Mouse (Mus musculus) embryonic stem cell, embryonic (primary cell): ENCODE results near the gene Clcn3.

Experiments used
- CTCF ChIA-PET, 4 experiments: fragments of 300-600 bp in 2 of 4; fragments of 350-600 bp in 2 of 4; sonication (Branson Sonifier 250); formaldehyde crosslinking; loops; one replicate each; lab custom pipeline; 2022; ENCODE audit warnings: inconsistent platforms in 2 of 4; lab: Charles Lee
- POLR2A ChIA-PET, 4 experiments: fragments of 300-600 bp in 2 of 4; fragments of 350-600 bp in 2 of 4; sonication (Branson Sonifier 250); formaldehyde crosslinking; loops; one replicate each; lab custom pipeline; 2022; ENCODE audit warnings: antibody characterized with exemption in 4 of 4, inconsistent platforms in 1 of 4; lab: Charles Lee

Clcn3 gene

DNA sequence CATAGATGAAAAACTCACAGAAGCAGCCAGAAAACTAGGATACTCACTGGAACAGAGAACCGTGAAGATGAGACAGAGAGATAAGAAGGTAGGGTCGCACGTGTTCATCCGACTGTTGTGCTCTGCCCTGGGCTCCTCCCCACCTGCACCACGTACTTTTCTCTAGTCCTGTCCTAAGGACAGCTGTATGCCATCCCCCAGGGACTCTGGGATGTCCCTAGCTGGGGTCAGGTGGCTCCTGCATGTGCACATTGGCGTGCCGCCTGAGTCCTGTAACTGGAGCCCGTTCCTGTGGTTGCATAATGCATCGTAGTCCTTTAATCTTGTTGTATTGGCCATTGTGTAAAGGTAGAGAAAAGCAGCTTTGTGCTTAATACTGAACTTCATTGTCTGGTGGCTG lies 83.0 kb downstream of the Clcn3 start:
- CTCF ChIA-PET = interaction anchor here in 1 of 4 experiments (0.6 to 1.1 kb wide), 2 partner anchors 10 to 370 kb away, joined by 9 to 17 read pairs; partner anchors contain the start of gene Hpf1
- POLR2A ChIA-PET = interaction anchor here in 3 of 4 experiments (0.6 to 3.3 kb wide), 11 partner anchors 9 to 707 kb away, joined by 3 to 27 read pairs (median 5); partner anchors contain the start of genes Hpf1 (in 3 of the 3) and Nek1 (in 1 of the 3)

DNA sequence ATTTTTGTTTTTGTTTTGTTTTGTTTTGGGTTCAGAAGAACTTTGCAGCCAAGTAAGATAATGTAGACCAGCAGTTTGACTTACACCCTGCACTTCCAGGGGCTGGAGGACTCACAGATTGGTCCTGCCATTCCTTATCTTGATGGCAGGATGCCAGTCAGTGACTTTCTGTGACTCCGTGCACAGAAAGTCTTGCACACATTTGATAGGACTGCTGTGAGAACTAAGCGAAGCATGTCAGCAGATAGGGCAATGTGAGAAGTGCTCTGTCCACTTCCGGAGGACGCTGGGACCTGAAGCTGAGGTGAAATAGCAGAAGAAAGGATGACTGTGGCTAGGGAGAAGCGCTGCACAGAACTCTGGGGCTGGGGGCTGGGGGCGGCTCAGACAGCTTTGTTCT lies 87.2 kb downstream of the Clcn3 start:
- ChIA-PET CTCF (no interaction called here), POLR2A (interaction anchor here in 2 of 4 experiments (0.6 to 1.5 kb wide), 3 partner anchors 12 to 509 kb away, joined by 3 to 6 read pairs (median 3); no protein-coding TSS in a partner anchor)

DNA sequence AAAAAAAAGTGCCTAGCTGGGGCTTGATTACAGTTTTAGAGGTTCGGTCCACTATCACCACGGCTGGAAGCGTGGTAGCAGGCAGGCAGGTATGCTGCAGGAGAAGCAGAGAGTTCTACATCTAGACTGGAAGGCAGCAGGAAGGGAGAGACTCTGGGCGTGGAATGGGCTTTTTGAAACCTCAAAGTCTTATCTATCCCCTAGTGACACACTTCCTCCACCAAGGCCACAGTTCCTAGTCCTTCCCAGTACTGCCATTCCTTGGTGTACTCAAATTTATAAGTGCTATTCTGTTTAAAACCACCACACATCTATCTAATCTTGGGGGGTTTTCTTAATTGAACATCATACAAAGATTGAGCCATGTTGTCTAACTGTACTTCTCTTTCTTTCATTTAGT lies 91.3 kb downstream of the Clcn3 start:
- ChIA-PET POLR2A (interaction anchor here in 2 of 4 experiments (1.0 to 3.3 kb wide), 4 partner anchors 8 to 258 kb away, joined by 3 to 27 read pairs (median 12); no protein-coding TSS in a partner anchor), CTCF (no interaction called here)

DNA sequence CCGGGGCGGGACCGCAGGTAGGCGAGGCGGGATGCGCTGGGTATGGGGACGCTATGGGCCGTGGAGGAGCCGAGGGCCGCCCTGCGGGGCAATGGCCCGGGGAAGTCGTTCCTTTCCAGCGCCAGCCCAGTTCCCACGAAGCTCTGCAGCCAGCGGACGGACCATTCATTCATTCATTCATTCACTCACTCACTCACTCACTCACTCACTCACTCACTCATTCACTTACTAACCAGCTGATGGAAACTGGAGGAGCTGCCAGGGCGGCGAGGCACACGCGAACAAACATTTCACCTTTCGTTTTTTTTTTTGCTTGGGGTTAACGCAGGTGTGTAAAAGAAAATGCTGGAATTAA lies 92.6 kb downstream of the Clcn3 start:
- ChIA-PET CTCF (interaction anchor here in 3 of 4 experiments (0.6 to 1.1 kb wide), 6 partner anchors 9 to 589 kb away, joined by 3 to 9 read pairs (median 4); no protein-coding TSS in a partner anchor), POLR2A (interaction anchor here in 3 of 4 experiments (0.6 to 3.3 kb wide), 49 partner anchors 9 to 632 kb away, joined by 3 to 27 read pairs (median 5); partner anchors contain the start of genes Clcn3 (in 2 of the 3), Nek1 (in 2 of the 3) and Aadat (in 1 of the 3))

DNA sequence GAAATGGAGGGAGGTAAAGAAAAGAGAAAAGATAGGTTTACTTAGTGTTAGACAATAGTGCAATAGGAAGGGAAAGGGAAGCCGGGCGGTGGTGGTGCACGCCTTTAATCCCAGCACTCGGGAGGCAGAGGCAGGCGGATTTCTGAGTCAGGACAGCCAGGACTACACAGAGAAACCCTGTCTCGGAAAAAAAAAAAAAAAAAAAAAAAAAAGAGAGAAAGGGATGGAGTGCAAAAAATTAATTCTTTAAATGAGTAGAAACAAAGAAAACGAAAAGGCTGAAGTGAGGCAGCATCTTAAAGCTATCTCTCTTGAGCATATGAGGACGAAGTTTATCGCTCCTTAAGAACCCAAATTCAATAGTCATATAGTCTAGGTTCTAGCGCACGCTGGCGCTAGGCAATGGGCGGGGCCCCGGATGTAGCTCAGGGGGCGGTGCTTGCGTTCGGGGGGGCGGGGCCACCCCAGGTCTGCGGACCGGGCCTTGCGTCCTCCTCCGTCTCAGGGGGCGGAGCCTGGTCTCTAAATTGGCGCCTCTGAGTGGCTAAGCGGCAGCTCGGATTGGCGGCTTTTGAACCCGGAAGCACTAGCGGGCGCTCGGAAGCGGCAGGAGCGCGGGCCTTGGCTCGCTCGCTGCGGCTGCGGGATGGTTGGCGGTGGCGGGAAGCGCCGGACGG lies 93.1 kb downstream of the Clcn3 start, which contains the start of gene Hpf1:
Hpf1 (plus strand) TSS at position 576 of the 677 bp plus-strand sequence.
- POLR2A ChIA-PET = interaction anchor here (0.6 to 3.3 kb wide), 53 partner anchors 9 to 632 kb away, joined by 3 to 27 read pairs (median 4); partner anchors contain the start of genes Clcn3 (in 2 of the 4), Nek1 (in 2 of the 4) and Aadat (in 1 of the 4)
- CTCF ChIA-PET = interaction anchor here in 3 of 4 experiments (0.5 to 1.1 kb wide), 9 partner anchors 10 to 609 kb away, joined by 3 to 13 read pairs (median 4); no protein-coding TSS in a partner anchor

DNA sequence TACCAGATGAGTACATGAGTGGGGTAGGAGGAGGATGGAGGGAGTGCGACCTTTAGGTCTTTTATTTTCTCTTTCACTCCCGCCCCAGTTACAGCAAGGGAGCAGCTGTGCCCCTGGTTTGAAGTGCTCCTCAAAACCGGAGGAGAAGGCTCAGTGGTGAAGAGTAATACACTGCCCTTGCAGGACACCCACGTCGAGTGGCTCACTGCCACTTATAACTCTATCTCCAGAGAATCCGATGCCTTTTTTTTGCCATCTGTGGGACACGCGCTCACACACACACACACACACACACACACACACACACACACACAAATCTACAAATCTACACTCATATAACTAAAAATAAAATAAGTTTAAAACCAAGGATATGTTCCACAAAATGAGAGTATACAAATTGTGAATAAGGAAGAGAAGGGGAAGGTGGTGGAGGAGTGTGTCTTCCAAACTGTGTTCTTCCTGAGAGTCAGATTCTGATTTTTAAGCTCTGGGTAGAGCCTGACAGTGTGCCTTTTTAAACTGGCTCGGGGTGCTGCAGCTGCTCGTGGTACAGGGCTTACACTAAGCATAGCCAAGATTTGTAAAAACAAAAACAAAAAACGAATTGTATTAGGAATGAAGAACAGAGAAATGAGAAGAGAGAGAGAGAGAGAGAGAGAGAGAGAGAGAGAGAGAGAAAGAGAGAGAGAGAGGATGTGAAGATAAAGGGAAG lies 93.8 kb downstream of the Clcn3 start:
- ChIA-PET CTCF (interaction anchor here in 2 of 4 experiments (0.5 to 1.1 kb wide), 5 partner anchors 10 to 610 kb away, joined by 3 to 13 read pairs (median 4); no protein-coding TSS in a partner anchor), POLR2A (interaction anchor here (0.6 to 3.3 kb wide), 30 partner anchors 8 to 633 kb away, joined by 3 to 27 read pairs (median 5); partner anchors contain the start of genes Aadat (in 1 of the 4), Clcn3 (in 1 of the 4) and Nek1 (in 1 of the 4))

DNA sequence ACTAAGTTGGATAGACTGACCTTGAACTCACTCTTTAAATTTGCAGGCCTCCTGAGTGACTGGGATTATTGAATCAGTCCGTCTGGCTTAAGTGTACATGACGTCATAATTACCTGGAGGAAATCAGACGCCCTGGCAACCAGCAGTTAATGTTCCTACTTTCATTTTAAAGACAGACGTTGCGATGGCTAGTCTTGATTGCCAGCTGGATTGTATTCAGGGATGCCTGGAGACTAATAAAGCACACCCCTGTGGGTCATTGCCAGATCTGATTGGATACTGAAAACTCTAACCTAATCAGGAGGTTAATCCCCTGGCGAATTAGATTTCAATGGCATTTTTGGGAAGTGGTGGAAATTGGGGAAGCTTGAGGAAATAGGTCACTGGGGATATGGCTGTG lies 96.4 kb downstream of the Clcn3 start:
- POLR2A ChIA-PET = interaction anchor here in 1 of 4 experiments (0.9 kb wide), 2 partner anchors 13 to 56 kb away, joined by 4 read pairs; no protein-coding TSS in a partner anchor
- CTCF ChIA-PET = no interaction called here

DNA sequence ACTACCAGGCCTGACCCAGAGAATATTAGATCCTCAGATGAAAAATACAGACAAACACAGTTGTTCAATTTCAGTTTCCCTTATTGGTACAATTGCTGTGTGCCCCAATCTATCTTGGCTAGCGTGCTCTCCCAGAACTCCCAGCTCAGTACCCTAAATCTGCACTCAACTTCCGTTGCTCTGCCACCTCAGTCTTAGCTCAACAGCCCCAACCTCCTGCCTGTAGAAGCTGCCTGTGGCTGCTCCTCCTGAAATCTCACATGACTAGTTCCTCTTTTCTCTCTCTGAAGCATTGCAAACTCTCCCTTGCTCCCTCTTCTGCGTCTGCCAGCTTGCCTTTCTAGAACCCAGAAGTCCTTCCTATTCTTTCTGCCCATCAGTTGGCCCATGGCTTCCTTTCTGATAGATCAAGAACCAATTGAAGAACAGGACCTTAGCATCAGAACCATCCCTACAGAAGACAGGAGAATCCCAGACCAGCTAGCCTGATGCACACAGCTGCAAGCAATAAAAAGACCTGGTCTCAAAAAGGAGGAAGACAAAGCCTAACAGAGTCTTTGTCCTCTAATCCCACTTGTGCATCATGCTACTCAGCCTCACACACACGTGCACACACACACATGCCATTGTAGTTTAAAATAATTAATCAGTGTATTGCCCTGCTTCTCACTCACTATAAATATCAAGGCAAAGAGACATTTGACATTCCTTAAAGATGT lies 99.5 kb downstream of the Clcn3 start:
- ChIA-PET CTCF (no interaction called here), POLR2A (interaction anchor here in 1 of 4 experiments (0.6 to 1.6 kb wide), 5 partner anchors 12 to 292 kb away, joined by 3 to 4 read pairs (median 3); no protein-coding TSS in a partner anchor)

DNA sequence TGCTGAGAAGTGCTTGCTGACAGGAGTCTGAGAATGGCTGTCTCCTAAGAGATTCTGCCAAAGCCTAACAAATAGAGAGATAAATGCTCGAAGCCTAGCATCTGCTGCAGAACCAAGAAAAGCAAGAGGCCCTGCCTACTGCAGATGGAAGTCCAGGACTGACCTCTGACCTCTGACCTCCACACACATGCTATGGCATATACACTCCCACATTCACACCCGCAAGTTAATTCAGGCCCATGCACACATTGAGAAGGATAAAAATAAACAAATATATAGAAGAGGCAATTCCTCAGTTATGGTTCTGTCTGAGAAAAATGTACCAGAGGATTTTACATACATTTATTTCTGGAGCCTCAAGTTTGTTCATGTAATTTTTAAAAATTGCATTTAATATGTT lies 104.5 kb downstream of the Clcn3 start:
- POLR2A ChIA-PET = no interaction called here
- CTCF ChIA-PET = no interaction called here

DNA sequence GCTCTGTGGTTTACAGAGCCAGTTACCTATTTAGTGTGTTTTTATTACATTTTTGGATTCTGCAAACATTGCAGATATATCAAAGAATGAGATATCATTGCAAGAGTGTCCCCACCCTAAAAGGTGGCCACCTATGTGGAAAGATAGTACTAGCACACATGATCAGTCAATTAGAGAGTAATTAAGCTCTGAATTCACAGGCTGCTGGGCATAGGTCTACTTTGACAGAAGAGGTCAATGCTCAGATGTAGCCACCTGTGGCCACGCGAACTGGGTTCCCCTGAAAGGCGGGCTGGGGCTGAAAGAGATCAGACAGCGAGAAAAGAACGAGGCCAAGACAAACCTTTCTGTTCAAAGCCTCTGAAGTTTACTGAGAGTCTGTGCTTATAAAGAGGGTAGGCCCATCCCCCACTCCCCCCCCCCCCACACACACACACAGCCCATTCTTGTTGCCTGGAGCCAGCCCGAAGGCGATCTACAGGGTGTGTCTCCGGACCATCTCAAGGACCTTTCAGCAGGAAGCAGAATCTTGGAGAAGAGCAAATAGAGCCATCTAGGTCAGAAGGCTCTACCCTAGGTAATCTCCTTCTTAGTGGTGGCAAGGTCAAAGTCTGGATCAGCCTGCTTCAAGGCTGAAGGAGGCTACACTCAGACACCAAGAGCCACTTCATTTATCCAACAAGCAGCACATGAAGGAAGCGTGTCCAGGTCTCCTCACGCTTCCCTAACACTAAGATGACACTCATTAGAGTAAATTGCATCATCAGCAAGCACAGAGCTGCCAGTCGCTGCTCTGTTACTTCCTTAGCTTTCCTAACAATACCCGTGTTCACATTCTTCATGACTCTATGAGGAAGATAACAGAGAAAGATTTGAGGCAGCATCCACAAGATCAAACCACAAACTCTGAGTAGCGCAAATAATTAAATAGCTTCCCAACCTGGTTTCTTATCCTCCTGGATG lies 112.6 kb downstream of the Clcn3 start:
- ChIA-PET CTCF (interaction anchor here in 1 of 4 experiments (1.2 kb wide), 1 partner anchor 13 kb away, joined by 3 read pairs; no protein-coding TSS in a partner anchor), POLR2A (interaction anchor here in 2 of 4 experiments (0.7 to 1.7 kb wide), 3 partner anchors 20 to 122 kb away, joined by 3 to 8 read pairs (median 5); partner anchors contain the start of gene Hpf1 (in 2 of the 2))

DNA sequence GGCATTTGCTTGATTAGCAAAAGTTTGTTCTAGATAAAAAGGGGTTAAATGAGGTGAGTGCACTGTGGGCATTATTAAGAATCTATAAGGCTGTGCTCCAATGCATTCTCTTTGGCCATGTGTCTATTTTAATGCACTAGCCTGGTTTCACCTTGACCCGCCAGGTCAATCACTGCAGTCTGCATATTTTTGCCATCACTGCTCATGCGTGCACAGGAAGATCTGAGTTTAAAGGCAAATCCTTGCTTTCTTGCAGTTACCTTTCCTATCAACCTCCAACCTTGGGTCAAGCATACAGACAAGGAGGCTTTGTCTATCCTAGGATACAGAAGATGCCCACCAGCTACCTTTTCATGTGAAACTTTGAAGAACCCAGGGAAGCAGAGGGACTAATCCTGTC lies 113.3 kb downstream of the Clcn3 start:
- ChIA-PET POLR2A (no interaction called here), CTCF (no interaction called here)

DNA sequence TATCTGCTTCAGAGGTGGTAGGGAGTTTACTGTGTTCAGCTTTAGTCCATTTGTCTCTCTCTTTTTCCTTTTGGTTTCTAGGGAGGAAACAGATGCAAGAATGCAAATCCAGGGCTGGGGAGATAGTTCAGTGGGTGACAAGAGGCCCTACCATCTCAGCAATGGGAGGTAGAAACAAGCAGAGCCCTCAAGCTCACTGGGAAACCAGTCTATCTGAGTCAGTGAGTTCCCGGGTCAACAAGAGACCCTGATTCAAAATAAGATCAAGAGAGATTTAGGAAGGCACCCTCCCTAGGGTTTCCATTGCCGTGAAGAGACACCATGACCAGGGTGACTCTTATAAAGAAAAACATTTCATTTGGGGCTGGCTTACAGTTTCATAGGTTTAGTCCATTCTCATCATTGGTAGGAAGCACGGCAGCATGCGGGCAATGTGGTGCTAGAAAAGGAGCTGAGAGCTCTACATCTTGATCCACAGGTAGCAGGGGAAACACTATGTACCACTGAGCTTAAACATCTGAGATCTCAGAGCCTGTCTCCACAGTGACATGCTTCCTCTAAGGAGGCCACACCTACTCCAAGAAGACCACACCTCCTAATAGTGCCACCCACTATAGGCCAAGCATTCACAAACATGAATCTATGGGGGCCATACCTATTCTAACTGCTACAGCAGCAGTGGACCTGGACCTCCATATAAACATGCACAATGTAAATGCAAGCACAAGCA lies 114.7 kb downstream of the Clcn3 start:
- POLR2A ChIA-PET = no interaction called here
- CTCF ChIA-PET = interaction anchor here in 1 of 4 experiments (1.0 kb wide), 1 partner anchor 236 kb away, joined by 3 read pairs; the partner anchor contains the start of gene Mfap3l

DNA sequence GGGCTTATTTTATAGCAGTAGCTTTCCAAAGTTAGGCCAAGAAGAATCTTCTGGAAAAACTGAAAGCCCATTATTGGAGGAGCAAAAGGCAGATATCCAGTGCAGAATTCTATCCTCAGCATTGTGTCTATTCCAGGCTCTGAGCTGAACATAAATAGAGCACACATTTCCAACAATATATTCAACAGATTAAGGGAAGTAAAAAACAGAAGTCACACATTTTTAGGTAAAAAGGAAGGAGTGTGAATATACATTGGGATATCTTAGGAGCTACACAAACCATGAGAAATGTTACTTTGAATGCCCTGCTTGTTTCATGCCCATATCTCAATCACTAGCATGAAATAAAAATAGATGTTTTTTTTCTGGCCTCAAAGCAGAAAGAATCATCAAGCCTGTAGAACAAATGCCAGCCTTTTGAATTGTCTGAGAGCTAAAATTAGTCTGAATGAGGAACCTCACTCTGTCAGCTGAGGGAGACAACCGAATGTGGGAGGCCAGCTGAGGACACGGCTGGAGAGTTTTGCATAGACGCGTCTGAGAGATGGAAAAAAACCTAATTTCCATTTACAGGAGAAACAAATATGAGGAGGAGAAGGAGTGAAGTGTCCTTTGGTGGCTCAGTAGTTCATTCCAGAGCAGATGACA lies 115.5 kb downstream of the Clcn3 start:
- CTCF ChIA-PET = interaction anchor here in 1 of 4 experiments (0.6 kb wide), 1 partner anchor 1455 kb away, joined by 3 read pairs; no protein-coding TSS in a partner anchor

DNA sequence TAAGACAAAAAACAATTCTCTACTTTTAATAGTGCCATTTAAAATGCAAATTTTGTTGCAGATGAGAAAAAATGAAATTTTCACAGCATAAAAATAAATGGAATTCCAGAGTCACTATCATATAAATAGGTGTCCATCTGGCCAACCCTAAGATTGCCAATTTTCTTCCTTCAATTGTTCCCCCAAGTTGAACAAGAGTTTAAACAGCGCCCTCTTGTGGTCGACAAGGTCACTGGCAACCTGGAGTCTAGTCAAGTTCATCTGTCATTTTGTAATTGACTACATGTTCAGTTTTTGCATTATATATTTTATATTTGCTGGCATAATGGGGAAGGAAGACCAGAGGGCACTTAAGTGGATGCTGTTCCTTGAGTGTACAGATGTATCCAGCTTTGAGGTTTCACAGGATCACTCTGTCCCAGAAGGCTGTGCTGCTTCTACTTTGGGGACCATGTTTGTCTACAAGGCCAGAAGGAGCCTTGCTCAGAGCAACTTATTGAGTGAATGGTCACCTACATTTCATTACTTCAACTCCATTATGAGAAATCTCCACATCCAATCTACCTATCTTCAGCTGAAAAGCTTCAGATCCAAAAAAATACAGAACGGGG lies 117.5 kb downstream of the Clcn3 start:
- POLR2A ChIA-PET = interaction anchor here in 1 of 4 experiments (0.5 kb wide), 1 partner anchor 232 kb away, joined by 7 read pairs; no protein-coding TSS in a partner anchor
- CTCF ChIA-PET = interaction anchor here in 1 of 4 experiments (2.0 kb wide), 1 partner anchor 360 kb away, joined by 4 read pairs; the partner anchor contains the start of gene Aadat

More for the DNA sequence above, 115.5 kb downstream of the Clcn3 start:
- POLR2A ChIA-PET = no interaction called here

DNA sequence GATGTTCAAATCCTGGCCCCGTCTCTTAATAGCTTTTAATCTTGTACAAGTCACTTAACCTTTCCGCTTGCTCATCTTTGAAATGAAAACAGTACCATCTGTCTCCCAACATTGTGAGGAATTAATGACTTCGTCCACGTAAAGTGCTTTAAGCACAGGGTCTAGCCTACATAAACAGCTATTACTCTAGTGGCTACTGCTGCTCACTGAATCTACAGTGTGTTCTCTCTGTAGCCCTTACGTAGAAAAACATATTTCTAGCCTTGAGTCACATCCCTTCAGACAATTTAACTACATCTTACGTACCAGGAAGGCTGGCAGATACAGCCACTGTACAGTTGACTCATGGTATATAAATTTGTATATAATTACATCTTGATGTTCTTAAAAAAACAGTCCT lies 118.2 kb downstream of the Clcn3 start:
- CTCF ChIA-PET = interaction anchor here in 2 of 4 experiments (0.6 to 2.0 kb wide), 2 partner anchors 359 to 615 kb away, joined by 3 to 4 read pairs; partner anchors contain the start of gene Aadat (in 1 of the 2)
- POLR2A ChIA-PET = interaction anchor here in 2 of 4 experiments (0.5 to 1.4 kb wide), 4 partner anchors 17 to 898 kb away, joined by 3 to 7 read pairs (median 4); no protein-coding TSS in a partner anchor
